Mouse (Mus musculus) liver, embryonic 14.5 days (tissue): ENCODE measurements around the gene Ust.

ENCODE experiments used
- CTCF ChIP-seq: IDR thresholded peaks from 2 replicates; pipeline ENCODE4 v1.5.1; 2016; ENCODE audit warnings: antibody characterized with exemption, low read depth, control low read depth
- EP300 ChIP-seq: IDR thresholded peaks from 2 replicates; pipeline ENCODE4 v1.6.1; 2016; ENCODE audit warnings: antibody characterized with exemption, low read depth

DNA sequence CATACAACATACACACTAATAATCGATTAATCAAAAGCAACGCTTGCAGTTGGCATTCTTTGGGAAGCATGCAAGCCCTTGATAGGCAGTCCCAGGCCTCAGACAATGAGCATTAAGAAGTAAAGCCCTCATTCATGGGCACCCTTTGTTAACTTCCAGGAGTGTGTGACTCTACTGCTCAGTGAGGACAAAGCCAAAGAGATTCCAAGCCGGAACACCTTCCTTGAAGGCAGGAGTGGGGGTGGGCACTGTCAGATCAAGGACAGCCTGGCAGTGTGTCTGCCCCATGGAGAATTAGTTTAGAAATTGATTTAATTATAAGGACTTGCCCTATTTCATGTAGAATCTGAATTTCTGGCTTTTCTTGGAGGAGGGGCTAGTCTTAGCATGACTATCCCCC lies 308.3 kb downstream of the Ust start:
- TF ChIP-seq EP300, result no peak
- no peak for TF ChIP-seq CTCF
